Mouse (Mus musculus): Measurements from ENCODE around the gene Fam216a.

Fam216a gene

DNA sequence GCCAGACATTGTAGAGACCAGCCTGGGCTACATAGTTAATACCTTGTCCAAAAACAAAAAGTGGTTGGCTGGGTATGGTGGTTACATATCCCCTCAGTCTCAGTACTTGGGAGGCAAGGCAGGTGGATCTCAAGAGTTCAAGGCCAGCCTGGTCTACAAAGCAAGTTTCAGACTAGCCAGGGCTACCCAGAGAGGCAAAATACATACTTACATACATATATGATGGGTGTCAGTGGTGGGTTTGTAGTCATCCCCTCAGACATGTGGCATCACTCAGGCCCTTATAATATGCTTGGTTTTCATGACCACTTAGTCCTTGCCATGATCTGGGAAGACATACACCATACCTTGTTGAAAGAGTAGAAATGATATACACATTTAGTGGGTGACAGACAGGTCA is 18.5 kb upstream of the Fam216a start:
- no peak for DNase-seq (ENCODE audit: low read depth)

DNA sequence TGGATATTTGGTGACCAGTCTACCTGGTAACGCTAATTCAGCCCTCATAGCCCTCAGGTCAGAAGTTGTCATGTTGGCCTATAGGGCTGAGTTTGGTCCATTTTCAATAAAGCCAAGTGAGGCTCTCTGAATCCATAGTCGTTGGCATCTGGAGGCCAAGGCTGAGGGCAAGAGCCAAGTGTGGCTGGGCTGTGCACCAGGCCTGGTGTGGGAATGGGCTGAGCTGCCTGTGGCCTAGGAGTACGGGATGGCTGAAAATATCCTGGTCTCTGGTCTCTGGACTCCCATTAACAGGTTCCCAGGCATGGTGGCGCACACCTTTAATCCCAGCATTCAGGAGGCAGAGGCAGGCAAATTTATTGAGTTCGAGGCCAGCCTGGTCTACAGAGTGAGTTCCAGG is 17.8 kb upstream of the Fam216a start:
- no peak for DNase-seq (ENCODE audit: low read depth)

DNA sequence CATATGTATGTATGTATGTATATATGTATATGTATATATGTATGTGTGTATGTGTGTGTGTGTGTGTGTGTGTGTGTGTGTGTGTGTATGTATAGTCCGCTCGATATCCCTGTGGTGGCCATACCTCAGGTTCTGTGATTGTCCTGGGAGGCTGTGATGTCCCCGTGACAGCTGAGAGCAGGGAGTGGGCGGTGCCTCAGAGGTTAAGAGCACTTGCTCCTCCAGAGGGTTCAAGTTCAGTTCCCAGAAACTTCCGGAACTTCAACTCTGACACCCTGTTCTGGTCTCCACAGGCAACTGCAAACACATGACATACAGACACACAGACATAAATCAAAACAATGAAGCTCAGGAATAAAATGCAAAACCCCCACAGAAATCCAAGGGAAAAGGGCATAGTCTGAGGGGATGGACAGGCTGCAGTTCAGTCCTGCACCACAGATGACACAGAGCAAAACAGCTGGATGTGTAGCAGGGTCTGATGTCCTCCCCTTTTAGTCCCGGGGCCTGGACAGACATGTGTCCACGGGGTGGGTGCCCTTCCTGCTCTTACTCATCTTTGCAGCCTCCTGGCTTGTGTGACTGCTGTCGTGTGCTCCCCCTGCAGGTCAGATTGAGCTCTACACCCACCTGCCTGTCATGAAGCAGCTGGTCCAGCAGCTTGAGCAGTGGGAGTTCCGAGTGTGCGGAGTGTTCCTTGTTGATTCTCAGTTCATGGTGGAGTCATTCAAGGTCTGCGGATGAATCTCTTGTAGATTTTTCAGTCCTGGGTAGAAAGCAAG is 7.4 kb upstream of the Fam216a start:
- DNase-seq (ENCODE audit: low read depth): peak; percentile 86

DNA sequence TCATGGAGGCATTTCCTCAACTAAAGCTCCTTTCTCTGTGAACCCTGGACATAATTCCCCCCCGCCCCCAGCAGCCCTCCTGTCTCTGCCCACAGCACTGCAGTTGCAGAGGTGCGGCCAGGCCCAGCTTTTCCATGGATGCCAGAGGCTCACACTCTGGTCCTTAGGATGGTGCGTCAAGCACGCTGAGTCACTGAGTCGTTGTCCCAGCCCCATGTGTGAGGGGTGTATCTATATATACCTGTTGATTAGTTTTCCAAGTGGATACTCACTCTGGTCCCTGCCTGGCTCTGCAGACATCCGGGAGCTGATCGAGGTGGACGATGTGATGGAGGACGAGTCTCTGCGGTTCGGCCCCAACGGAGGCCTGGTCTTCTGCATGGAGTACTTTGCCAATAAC is 6.0 kb upstream of the Fam216a start:
- no peak for DNase-seq (ENCODE audit: low read depth)

DNA sequence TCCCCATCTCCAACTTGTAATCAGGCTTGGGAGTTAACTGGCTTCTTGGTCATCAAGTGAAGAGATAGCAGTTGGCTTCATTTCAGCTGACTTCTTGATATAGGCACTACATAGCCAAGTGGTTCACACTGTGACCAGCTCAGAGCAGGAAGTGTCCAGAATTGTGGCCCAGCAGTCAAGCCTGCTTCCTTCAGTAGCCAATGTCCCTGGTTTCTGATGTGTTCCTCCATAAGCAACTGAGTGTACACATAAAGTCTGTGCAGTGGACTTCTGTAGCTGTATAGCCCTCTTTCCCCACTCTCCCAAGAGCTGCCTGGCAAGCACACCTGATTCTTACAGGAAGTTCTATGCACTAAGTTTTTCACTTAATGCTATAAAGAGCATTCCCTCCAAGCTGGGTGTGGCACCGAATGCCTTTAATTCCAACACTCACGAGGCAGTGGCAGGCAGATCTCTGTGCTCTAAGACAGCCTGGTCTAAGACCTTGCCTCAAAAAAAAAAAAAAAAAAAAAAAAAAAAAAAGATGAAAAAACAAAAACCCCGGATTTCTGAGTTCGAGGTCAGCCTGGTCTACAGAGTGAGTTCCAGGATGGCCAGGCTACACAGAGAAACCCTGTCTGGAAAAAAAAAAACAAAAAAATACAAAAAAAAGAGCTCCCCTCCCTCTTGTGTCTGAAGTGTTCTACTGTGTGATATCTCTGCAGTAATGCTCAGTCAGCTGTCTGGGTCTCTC is 5.1 kb upstream of the Fam216a start:
- no peak for DNase-seq (ENCODE audit: low read depth)

DNA sequence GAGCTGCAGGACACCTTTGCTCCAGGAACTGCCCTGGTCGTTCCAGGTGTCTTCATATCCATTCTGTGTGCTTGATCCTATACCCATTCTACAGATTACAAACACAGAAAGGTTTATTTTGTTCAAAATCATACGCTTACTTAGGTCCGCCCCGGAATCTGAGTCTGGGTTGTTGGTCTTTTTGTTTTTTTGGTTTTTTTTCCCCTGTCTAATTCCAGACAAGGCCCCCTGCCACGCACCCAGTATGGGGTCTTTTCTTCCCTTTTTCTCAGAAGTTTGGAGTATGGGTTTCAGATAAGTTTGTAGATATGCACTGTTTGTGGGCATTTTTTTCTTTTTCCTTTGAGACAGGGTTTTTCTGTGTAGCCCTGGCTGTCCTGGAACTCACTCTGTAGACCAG is 714 bp upstream of the Fam216a start:
- no peak for DNase-seq (ENCODE audit: low read depth)

DNA sequence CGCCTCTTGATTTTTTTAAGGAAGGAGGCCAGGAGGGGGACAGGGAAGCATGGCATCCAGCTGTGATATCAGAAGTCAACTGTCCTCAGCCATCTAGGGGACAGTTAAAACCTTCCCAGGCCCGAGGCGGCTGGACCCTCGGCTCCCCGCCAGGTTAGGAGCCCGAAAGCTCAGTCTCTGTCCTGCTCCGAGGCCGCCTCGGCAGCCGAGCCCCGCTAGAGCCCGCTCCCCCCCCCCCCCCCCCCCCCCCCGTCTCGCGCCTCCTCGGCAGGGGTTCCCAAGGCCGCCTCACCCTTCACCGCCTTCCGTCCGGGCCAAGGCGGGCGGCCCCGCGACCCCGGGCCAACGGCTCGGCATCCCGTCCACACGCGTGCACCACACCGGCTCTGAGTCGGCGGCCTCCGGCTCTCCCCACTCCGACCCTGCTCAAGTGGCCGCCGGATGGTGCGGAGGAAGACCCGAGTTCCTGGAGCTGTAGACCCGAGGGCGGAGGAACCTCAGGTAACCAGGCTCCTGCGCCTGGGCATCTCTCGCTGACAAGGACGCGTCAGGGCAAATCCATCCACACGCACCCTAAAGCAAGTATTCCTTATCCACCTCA is 473 bp downstream of the Fam216a start, which contains the start of gene Gpn3:
TSS of gene Gpn3 (plus strand) at position 286 of the 601 bp plus-strand sequence.
- no peak for DNase-seq (ENCODE audit: low read depth)

DNA sequence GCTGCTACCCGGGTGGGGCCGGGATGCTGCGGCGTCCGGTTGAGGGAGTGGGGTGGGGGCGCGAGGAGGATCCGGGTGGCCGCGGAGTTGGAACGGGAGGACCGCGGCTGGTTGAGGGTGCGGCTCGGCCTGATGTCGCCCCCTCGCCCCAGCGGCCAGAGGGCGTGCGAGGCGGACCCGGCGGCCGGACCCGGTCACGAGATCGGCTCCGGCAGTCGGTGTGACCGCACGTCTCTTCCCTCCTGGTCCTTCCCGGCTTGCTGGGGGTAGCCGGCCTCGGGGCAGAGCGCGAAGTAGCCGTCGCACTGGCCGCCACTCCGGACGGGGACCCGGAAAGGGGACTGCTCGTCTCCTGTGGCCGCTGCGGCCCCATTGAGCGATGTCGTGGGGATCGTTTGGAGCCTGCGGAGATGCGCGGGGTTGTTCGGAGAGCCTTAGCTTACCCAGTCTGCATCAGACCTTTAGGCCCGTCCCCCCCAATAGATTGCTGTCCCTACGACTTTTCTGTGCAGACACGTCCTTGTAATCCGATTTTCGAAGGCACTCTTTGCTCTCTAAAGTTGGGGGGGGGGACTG is 17.6 kb downstream of the Fam216a start:
- DNase-seq (ENCODE audit: low read depth): no peak

DNA sequence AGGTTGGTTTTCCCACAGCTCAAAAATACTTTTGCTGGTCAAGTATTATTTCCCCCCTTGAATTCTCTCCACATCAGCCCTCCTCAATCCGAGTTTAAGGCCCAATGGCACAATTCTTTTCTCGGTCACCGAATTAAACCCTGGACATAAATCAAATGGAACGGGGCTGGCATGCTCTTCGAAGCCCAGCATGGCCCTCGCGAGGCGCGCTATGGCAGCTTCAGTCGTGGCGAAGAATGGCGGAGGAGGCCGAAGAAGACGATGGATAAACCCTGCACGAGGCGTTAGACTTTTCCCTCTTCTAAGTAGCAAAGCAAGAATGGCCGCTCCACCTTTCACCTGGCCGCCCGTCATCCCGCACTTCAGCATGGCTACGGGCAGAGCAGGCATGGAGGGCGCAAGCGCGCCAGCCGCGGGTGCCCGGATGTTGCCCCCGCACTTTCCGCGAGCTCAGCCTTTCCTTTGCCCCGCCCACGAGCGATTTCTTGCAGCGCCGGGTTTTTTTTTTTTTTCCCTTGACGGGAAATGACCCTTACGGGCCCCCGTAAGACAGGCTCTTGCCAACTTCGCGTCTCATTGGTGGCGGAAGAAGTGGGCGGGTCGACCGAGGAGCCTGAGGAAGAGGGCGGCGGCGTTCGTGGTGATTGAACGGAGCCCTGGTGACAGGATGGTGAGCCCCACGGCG is 18.2 kb downstream of the Fam216a start, which contains the start of the genes Rad9b and Vps29:
TSS of gene Rad9b (minus strand) at position 427 of the 685 bp plus-strand sequence.
TSS of gene Vps29 (plus strand) at position 563 of the 685 bp plus-strand sequence.
- DNase-seq (ENCODE audit: low read depth): peak; percentile 100

DNA sequence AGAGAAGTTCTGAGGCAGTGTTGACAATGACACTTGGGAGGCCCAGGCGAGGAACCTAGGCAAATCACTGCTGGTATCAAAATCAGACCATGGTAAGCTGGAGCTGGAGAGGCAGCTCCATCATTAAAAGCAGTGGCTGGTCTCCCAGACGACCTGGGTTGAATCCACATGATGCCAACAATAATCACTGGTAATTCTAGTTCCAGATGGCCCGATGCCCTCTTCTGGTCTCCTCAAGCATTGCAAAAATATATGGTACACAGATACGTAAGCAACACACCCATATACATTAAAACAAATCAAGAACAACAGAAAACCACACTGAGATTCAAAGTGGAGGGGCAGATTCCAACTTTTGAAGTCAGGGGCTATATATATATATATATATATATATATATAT is 26.4 kb downstream of the Fam216a start:
- DNase-seq (ENCODE audit: low read depth): peak; percentile 40

DNA sequence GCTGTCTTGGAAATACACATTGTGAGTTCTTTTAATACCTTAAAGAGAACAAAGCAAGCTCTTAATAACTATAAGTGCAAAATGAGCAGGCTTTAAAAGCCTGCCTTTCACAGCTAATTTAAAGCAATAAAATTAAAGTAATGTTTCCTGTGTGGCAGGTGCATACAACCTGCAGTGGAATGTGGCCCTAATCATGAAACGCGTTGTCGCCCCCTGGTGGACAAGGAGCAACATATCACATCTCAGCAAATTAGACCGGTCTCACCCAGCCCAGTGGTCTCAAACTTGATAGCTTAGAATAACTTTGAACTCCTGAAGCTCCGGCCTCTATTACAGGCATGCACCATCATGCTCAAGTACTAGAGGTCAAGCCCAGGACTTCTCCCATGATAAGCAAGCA is 27.9 kb downstream of the Fam216a start:
- DNase-seq (ENCODE audit: low read depth): peak; percentile 86

DNA sequence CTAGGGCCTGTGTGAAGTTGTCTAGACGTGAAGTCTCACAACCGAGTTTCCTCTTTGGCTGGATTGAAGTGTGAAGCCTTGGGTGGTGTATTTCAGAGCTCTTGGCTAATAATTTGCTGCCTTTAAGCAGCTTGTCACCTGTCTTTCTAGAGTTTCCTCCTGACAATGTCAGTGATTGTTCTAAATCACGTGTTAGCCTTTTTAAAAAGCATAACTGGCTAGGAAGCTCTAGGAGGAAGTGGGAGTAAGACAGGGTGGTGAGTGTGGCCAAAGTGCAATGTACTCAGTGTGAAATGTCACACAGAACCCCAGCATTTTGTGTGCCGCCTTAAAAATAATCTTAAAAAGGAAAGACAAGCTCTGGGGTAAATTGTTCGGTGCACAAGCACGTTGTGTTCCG is 28.4 kb downstream of the Fam216a start:
- no peak for DNase-seq (ENCODE audit: low read depth)

DNA sequence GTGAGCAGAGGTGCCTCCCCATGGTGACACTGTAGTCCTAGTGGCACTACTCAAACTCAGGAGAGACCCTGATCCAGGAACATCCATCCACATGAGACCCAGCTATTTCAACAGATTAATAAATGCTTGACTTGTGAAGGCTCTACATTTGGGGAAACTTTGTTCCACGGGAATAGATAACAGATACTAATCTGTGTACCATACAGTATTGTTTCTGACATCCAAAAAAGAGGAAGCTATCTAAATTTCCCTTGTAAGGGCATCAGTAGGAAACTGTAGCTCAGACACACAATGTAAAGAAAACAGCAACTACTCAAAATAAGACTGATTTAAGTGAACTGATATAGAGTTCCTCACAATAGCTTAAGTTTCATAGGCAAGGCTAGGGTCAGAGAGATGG is 29.3 kb downstream of the Fam216a start:
- no peak for DNase-seq (ENCODE audit: low read depth)

DNA sequence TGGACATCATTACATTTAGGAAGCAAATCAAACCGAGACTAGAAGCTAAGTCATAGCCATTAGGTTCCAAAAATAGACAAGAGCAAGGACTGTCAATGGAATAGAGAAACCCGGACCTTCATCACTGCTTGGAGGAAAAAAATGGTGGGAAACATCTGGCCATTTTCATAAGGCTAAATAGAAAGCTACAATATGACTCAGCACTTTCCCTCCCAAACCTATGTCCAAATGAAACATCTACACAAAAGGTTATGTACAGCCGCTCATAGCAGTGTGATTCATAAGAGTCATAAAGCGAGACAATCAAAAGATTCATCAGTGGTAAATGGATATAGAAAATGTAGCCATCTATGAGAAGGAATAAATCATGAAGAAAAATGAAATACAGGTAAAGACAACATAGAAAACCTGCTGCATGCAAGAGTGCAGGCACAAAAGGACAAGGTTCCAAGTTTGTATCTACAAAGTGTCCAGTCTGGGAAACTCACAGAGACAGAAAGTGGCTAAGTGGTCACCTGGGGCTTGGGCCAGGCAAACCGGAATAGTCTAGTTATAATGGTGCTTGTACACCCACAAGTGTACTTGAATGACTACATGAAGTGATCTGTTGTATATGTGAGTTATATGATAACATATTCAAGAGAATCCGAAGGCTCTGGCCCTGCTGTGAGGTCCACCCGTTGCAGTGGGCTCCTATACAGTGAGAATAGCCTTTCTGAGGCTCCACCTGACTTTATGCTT is 35.4 kb downstream of the Fam216a start:
- DNase-seq (ENCODE audit: low read depth): peak; percentile 56

DNA sequence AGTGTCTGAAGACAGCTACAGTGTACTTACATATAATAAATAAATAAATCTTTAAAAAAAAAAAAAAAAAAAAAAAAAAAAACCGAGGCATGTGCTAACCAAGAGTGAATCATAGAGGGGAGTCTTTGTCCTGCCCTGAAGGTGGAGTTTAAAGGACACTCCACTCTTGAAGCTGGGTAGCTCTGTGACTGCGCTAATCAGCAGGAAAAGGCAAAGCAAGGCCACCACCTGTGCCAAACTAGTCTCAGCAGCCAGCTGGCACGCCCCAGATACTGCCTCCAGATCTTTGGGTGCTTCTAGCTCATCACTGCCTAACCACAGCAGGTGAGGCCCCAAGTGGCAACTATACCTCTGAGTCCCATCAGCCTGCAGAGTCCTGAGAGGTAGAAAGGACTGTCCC is 37.5 kb downstream of the Fam216a start:
- DNase-seq (ENCODE audit: low read depth): no peak

DNA sequence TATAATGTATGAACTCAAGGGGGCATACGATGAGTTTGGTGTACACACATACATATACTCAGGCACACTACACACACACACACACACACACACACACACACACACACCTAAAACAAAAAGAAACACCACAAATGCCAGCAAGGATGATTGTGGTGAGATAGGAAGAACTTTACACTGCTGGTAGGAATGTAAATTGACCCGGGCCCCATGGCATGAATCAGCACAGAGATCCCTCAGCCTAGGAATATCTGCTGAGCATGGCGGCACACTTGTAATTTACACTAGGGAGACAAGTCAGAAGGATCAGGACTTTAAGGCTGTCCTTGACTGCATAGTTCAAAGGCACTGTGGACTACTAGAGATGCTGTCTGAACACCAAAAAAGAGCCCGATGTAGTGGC is 41.9 kb downstream of the Fam216a start:
- peak; percentile 45 for DNase-seq (ENCODE audit: low read depth)

DNA sequence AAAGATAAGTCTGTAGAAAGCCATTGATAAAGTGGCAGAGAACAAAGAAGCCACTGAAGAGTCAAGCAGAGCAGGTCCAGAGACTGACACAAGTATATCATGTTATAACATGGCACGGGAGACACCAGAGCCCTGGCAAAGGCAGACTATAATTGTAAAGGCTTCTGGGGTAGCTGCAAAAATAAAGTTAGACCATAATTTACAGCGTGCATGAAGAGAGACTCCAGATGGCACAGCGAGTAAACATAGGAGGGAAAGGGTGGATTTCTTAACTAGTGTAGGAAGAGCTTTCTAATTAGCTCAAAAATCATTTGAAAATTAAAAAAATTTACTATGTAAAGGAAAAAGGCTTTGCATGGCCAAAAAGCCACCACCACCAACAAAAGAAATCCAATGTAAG is 44.9 kb downstream of the Fam216a start:
- DNase-seq (ENCODE audit: low read depth): no peak

DNA sequence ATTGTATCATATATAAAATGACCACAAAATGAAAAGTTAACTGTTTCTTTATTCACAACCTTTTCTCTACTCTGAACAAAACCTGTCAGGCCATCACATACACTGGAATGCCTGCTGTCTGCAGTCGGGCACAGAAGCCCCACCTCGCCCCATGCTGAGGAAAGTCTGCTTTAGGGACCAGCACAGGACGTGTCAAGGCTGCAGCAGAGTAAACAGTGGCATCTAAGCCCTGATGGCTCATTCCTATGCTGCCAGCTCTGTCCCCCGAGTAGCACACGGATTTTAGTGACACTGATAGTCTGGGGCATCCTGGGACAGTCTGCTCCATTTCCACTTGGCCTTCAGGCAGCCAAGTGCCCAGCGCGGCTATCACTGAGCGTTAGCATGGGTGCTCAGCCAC is 46.7 kb downstream of the Fam216a start:
- no peak for DNase-seq (ENCODE audit: low read depth)

DNA sequence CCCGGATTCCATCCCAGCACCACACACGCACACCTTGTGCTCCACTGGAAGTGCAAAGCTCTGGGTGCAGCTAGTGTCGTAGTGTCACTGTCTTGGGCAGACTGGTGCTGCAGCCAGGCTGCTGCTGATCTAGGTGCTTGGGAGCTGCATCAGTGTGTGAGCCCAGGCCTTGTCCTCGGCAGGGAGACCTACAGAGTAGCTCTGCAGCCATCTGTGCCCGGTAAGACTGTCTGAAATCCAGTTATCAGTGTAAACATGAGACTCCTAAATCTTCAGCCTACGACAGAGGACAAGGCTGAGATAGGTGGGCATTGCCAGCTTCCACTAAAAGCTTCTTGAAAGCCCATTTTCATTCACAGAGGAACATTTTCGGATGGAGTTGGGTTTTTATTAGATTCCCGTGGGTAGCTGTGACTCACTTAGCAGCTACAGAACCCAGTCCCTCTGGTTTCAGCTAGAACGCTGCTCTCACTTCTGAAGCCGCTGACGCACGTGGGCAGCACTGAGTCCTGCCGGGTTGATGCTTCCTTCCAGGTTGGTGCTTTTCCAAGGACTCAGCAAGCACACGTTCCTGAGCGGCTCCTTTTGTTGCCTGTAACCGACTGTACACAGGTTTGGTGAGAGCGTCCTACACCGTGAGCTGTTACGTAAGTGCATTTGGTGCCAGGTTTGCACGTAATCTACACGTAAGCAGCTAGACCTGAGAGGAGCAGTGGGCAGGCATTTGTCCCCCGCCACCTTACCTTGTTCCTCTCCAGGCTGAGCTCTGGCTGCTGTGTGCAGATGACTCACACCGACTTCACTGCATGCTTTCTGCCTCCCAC is 47.3 kb downstream of the Fam216a start:
- peak; percentile 90 for DNase-seq (ENCODE audit: low read depth)

DNA sequence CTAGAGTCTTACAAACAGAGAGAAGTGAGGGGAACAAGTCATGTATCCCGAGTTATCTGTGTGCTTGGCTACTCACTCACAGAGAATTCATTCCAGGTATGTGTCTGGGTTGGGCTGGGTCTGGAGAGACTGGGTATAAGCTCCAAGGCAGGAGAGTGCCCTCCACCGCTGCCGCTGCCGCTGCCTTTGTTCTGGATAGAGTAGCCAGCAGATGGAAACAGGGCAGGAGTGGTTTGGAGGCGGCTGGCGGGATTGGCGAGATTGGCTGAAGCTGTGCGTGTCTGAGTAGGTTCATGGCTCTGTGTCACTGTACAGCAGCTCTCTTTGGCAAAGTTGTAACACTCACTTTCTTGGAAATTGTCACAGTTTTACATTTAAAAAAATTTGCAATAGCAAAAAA is 48.6 kb downstream of the Fam216a start:
- no peak for DNase-seq (ENCODE audit: low read depth)
